Mouse (Mus musculus) midbrain, embryonic 16.5 days (tissue): ENCODE measurements around the gene Mitf. TPM values are rescaled to one million over a fixed set of nuclear protein-coding genes. Genes with fewer than 3 reads are reported as not detected.

ENCODE experiments used
- ATAC-seq: fragments of 200-750 bp; cut with Nextera tagmentation; 2 replicates; pipeline ENCODE4 v1.8.0; 2017; ENCODE audit warnings: moderate TSS enrichment
- H3K27ac ChIP-seq: fragments of 300-500 bp; sonication (generic); 2 replicates; pipeline ENCODE4 v1.5.1; 2014; ENCODE audit warnings: mild to moderate bottlenecking, low read length, mixed read lengths
- H3K27me3 ChIP-seq: fragments of 300-500 bp; sonication (generic); 2 replicates; pipeline ENCODE4 v1.6.1; 2014; ENCODE audit warnings: low read depth, low read length, mixed read lengths; ENCODE audit not compliant: control insufficient read depth, insufficient read depth
- H3K36me3 ChIP-seq: fragments of 300-500 bp; sonication (generic); 2 replicates; pipeline ENCODE4 v1.6.1; 2014; ENCODE audit warnings: mild to moderate bottlenecking, low read length, moderate library complexity, mixed read lengths; ENCODE audit not compliant: control insufficient read depth, insufficient read depth
- H3K4me1 ChIP-seq: fragments of 300-500 bp; sonication (generic); 2 replicates; pipeline ENCODE4 v1.6.1; 2014; ENCODE audit warnings: mild to moderate bottlenecking, low read length, mixed read lengths; ENCODE audit not compliant: control insufficient read depth, insufficient read depth
- H3K4me2 ChIP-seq: fragments of 300-500 bp; sonication (generic); 2 replicates; pipeline ENCODE4 v1.6.1; 2014; ENCODE audit warnings: mild to moderate bottlenecking, low read length, mixed read lengths
- H3K4me3 ChIP-seq: fragments of 300-500 bp; sonication (generic); 2 replicates; pipeline ENCODE4 v1.5.1; 2014; ENCODE audit warnings: low read depth, mild to moderate bottlenecking, low read length, moderate library complexity, mixed read lengths
- H3K9ac ChIP-seq: fragments of 300-500 bp; sonication (generic); 2 replicates; pipeline ENCODE4 v1.6.1; 2014; ENCODE audit warnings: low read depth, low read length, mixed read lengths
- H3K9me3 ChIP-seq: fragments of 300-500 bp; sonication (generic); replicated peaks from 2 replicates; pipeline ENCODE4 v1.6.1; 2014; ENCODE audit warnings: mild to moderate bottlenecking, low read length, mixed read lengths; ENCODE audit not compliant: control insufficient read depth, poor library complexity, severe bottlenecking
- WGBS: fragments of 180-500 bp; shearing (Covaris S2); extraction: QIAGEN DNeasy Blood & Tissue Kit; methylation state at CpG from one replicate; pipeline ENCODE4 v1.1.7; 2014; 5-methylcytosine and 5-hydroxymethylcytosine counted together
- polyA plus RNA-seq: library from polyadenylated mRNA; unstranded; fragments of >200 nt; fragmentation: Nextera tagmentation; extraction: Ambion mirVana; gene quantifications from 2 replicates; pipeline ENCODE4 v1.2.1, GENCODE M21; 2015

Gene Mitf
- polyA plus RNA-seq, 1 experiment from 2014 or later, result 1.2 TPM

DNA sequence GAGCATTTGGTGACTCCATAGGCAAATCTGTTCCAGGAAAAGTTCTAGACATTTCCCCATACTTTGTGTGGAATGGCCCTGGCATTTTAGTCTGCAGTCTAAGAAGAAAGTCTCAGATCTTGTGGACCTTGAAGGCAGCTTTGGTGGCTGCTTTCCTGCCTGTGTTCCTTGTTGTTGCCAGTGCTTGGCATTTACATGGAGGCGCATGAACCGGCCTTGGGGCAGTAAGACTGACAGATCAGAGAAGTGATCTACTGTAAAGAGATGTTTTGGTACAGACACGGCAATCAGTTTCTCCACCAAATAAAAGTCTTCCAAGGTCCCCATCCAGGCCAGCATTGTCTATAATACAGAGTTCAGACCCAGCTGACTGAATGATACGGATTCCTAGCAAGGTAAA, 25.6 kb downstream of the Mitf start:
- Histone ChIP-seq H3K36me3 (no peaks in the 10 kb centered on the region), H3K27ac (no peak overlapping the region), H3K9me3 (no peaks in the 10 kb centered on the region), H3K4me1 (no peaks in the 10 kb centered on the region), H3K9ac (no peak overlapping the region), H3K4me3 (no peak overlapping the region), H3K27me3 (no peaks in the 10 kb centered on the region), H3K4me2 (no peak overlapping the region)
- ATAC-seq, result no peak
- WGBS, result 93% methylated on average over 4 of the region's 4 CpGs

DNA sequence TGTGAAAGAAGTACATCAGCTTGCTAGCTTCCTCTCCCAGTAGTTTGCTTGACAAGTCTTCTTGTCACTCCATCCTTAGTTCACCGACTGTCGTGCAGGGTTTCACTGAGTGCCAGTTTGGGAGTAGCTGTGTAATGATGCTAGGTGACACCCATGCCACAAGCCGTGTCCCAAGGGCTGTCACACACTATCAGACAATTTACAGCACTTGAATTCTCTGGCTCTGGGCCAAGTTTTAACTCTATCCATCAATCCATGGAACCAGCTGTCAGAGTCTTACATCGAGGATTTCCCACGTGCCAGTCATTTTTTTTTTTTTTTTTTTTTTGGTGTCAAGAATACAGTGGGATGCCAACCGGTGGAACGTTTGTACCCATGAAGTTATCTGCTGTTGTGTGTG, 29.3 kb downstream of the Mitf start:
- no peak overlapping the region for H3K27ac ChIP-seq
- no peak overlapping the region for H3K9ac ChIP-seq
- H3K4me1 ChIP-seq, result no peaks in the 10 kb centered on the region
- H3K9me3 ChIP-seq, result no peaks in the 10 kb centered on the region
- no peaks in the 10 kb centered on the region for H3K27me3 ChIP-seq
- no peak for ATAC-seq
- H3K4me3 ChIP-seq, result no peak overlapping the region
- no peaks in the 10 kb centered on the region for H3K36me3 ChIP-seq
- H3K4me2 ChIP-seq, result no peak overlapping the region
- 82% methylated on average over 7 of the region's 7 CpGs for WGBS

GRCm38 (mm10) chr6:97837711-97838110, 30.9 kb downstream of the Mitf start:
- Histone ChIP-seq H3K4me3 (no peak overlapping the region), H3K4me2 (no peak overlapping the region), H3K27ac (no peak overlapping the region), H3K36me3 (no peaks in the 10 kb centered on the region), H3K4me1 (no peaks in the 10 kb centered on the region), H3K9ac (no peak overlapping the region), H3K27me3 (no peaks in the 10 kb centered on the region), H3K9me3 (no peaks in the 10 kb centered on the region)
- ATAC-seq, result no peak

GRCm38 (mm10) chr6:97839568-97839967, 32.7 kb downstream of the Mitf start:
- H3K9ac ChIP-seq, result no peak overlapping the region
- no peak overlapping the region for H3K4me3 ChIP-seq
- no peaks in the 10 kb centered on the region for H3K9me3 ChIP-seq
- no peaks in the 10 kb centered on the region for H3K4me1 ChIP-seq
- H3K27ac ChIP-seq, result no peak overlapping the region
- no peak for ATAC-seq
- H3K27me3 ChIP-seq, result no peaks in the 10 kb centered on the region
- H3K4me2 ChIP-seq, result no peak overlapping the region
- H3K36me3 ChIP-seq, result no peaks in the 10 kb centered on the region

DNA sequence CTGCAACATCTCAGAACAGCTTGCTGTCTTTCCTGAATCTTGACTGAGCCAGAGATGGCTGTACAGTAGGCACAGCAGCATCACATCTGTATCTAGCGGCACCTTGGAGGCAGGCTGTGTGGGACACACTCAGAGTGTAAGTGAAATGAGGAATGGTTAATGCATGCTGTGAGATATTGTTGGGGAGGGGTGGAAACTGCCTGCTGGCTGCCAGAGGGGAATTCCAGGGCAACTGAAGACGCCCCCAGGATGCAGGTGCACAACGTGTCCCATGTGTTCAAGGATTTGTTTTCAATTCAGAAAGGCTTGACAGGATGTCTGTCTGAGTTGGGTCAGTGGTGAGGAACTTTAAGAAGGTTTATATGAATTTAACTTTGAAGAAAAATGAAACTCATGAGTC, 37.3 kb downstream of the Mitf start:
- H3K36me3 ChIP-seq, result no peaks in the 10 kb centered on the region
- H3K9ac ChIP-seq, result no peak overlapping the region
- H3K27me3 ChIP-seq, result no peaks in the 10 kb centered on the region
- H3K4me1 ChIP-seq, result no peaks in the 10 kb centered on the region
- WGBS, result 80% methylated on average over 3 of the region's 3 CpGs
- no peaks in the 10 kb centered on the region for H3K9me3 ChIP-seq
- no peak overlapping the region for H3K27ac ChIP-seq
- no peak overlapping the region for H3K4me3 ChIP-seq
- ATAC-seq, result no peak
- H3K4me2 ChIP-seq, result no peak overlapping the region

DNA sequence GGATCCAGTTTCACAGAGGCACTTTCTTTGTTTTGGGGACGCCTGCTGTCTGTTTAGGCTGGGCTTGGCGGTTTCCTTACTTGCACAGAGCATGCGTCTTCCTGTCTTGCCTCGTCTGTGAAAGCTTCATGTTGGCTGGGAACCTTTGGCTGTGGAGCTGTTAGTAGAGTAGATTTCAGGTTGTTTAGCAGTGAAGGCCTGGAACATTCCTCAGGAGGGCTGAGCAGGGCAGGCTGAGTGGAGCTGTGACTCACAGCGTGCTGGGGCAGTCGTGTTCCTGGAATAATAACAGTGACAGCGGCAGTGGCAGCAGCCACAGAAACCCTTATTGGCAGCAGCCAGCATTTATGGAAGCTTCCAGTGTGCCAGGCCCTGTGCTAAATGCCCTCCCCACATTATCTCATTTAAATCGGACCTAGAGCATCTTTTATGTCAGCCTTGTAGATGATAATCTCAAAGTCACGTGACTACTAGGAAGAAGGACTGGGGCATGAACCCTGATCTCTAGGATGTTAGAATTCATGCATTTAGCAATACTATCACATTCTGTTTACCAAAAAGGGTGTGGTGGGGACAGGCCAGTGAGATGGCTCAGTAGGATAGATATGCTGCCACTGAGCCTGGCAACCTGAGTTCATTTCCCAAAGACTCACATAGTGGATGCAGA, 41.5 kb downstream of the Mitf start:
- Histone ChIP-seq H3K27me3 (no peaks in the 10 kb centered on the region), H3K27ac (no peak overlapping the region), H3K9ac (no peak overlapping the region), H3K9me3 (no peaks in the 10 kb centered on the region), H3K4me2 (no peak overlapping the region), H3K36me3 (no peaks in the 10 kb centered on the region), H3K4me3 (no peak overlapping the region), H3K4me1 (no peaks in the 10 kb centered on the region)
- WGBS, result 70% methylated on average over 9 of the region's 9 CpGs
- ATAC-seq, result no peak

DNA sequence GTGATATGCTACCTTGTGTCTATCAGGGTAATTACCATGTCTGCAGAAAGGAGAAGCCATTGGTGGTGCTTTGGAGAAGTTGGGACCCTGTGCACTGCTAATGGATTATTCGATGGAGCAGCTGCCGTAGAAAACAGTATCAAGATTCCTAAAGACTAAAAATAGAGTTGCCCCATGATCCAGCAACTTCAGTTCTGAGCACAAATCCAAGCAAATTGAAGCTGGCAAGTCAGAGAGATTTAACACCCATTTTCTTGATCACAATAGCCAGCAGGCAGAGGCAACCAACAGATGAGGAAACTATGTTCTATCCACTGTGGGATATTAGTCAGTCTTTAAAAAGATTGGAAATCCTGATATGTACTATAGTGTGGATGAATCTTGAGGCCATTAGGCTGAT, 47.4 kb downstream of the Mitf start:
- ATAC-seq, result no peak
- Histone ChIP-seq H3K27me3 (no peaks in the 10 kb centered on the region), H3K27ac (no peak overlapping the region), H3K4me3 (no peak overlapping the region), H3K4me1 (no peaks in the 10 kb centered on the region), H3K9me3 (no peaks in the 10 kb centered on the region), H3K36me3 (no peaks in the 10 kb centered on the region), H3K9ac (no peak overlapping the region), H3K4me2 (no peak overlapping the region)
- WGBS, result 93% methylated on average over 2 of the region's 2 CpGs

DNA sequence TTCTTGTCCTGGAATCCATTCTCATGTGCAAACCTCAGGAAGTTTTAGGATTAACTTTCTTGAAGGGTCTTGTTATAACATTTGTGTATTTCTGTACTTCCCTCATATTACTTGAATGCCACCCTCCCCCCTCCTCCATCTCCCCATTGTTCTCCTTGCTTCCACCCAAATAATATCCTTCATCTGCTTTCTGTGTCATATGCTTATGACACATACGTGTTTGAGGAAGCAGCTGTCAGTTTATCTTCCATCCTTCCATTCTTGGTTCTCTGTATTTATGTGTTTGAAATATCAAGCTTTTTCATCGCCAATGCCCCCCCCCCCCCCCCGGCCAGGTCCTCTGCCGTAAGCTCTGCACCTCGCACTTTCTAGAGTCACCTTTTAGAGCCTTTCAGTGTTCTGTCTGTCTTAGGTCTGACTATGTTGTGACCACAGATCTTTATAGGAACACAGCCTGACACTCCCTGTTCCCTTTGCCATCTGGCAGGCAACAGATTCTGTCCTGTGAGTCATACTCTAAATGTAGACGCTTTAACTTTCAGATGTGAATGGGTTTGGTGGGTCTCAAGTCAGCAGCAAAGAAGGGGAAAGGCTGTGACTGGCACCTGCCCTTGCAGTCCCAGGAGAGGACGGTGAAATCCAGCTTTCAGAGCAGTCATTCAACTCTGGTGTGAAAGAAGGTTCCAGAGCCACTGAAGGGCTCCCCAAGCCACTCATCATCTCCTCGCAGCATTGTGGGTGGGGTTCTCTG, 48.7 kb downstream of the Mitf start:
- Histone ChIP-seq H3K4me2 (no peak overlapping the region), H3K36me3 (no peaks in the 10 kb centered on the region), H3K4me3 (no peak overlapping the region), H3K27me3 (no peaks in the 10 kb centered on the region), H3K9ac (no peak overlapping the region), H3K9me3 (no peaks in the 10 kb centered on the region), H3K4me1 (no peaks in the 10 kb centered on the region), H3K27ac (no peak overlapping the region)
- WGBS, result 94% methylated on average over 8 of the region's 8 CpGs
- no peak for ATAC-seq

GRCm38 (mm10) chr6:97856502-97856901, 49.6 kb downstream of the Mitf start:
- no peak overlapping the region for H3K4me2 ChIP-seq
- H3K9me3 ChIP-seq, result no peaks in the 10 kb centered on the region
- no peak for ATAC-seq
- H3K4me3 ChIP-seq, result no peak overlapping the region
- WGBS, result 85% methylated on average over 8 of the region's 8 CpGs
- no peaks in the 10 kb centered on the region for H3K4me1 ChIP-seq
- H3K36me3 ChIP-seq, result no peaks in the 10 kb centered on the region
- H3K9ac ChIP-seq, result no peak overlapping the region
- H3K27ac ChIP-seq, result no peak overlapping the region
- no peaks in the 10 kb centered on the region for H3K27me3 ChIP-seq
